Mouse (Mus musculus): ENCODE data around the gene Cfap77.

The Cfap77 gene

DNA sequence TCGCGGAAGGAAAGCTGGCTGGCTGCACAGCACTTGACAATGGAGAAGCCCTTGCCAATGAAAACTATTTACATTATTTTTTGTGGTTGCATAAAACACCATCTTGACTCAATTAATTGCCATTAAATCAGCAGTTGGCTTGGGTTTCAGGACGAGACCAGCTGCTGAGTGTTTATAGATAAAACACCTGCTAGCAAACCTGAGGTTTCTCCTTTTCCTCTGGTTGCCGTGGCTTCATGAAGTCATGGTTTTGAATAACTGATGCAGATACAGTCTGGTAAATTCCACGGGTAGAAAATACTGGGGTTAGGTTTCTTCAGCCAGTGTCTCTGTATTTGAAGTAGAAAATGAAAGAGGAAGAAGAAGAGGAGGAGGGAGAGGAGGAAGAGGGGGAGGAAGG lies 2.9 kb downstream of the Cfap77 start:
- no peak for DNase-seq (ENCODE audit: low spot score)

DNA sequence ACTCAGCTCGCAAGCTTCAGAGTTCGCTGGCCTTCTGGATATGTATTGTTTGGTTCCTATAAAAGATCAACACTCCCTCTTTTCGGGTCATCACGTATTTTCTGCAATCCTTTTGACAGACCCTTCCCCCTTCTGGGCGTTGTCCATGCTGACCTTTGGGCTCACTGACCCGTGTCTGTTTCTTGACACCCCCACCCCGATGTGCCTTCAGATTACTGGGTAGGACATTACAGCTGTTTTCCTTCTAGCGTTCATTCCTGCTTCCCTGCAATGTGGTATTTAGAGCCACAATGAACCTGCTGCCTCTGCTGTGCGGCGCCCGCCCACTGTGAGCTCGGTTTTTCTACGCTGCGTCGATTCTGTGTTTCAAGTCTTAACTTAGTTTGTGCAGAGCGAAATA lies 8.7 kb downstream of the Cfap77 start:
- no peak for DNase-seq (ENCODE audit: low spot score)

- DNase-seq (ENCODE audit: low spot score): no peak
Observed at GRCm38 (mm10) chr2:29042124-29042523, 12.7 kb downstream of the Cfap77 start.

GRCm38 (mm10) chr2:29041477-29041768 lies 13.4 kb downstream of the Cfap77 start:
- no peak for DNase-seq (ENCODE audit: low spot score)

DNA sequence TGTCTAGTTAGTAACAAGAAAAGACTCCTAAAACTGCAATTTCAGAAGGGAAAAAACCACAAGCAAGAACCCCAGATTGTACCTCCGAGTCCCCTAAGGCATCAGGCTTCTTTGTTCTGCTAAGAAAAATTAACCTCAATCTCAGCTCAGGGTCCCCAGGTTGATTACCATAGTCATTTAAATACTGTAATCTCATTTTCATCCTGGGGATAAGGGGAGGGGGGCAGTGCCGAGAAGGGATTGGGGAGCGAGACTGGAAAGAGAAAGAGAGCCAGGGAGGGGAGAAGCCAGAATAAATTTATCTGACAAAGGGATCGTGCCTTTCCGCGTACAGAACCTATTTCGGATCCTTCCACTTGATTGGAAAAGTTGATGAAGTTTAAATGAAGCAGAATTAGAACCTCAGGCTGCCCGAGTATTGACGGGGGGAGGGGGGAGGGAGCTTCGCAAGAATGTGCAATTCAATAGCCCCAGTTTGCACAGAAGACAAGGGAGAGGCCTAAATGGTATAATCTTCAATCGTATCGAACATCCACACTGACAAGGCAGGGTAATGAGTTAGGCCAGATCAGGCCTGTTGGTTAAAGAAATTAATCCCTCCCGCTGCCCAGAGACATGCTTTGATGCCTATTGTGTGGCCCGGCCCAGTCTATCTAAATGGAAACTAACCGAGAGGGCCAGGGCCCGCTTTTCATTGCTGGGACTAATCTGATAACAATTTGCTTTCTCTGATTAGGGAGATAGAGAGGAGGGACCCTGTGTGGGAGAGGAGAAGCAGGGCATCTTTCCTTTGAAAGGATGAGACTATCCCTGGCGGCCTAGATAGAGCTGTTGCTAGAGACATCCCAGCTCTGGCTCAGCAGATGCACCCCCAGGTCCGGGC lies 14.0 kb downstream of the Cfap77 start:
- no peak for DNase-seq (ENCODE audit: low spot score)

GRCm38 (mm10) chr2:29039741-29040140 lies 15.1 kb downstream of the Cfap77 start:
- DNase-seq (ENCODE audit: low spot score): no peak

DNA sequence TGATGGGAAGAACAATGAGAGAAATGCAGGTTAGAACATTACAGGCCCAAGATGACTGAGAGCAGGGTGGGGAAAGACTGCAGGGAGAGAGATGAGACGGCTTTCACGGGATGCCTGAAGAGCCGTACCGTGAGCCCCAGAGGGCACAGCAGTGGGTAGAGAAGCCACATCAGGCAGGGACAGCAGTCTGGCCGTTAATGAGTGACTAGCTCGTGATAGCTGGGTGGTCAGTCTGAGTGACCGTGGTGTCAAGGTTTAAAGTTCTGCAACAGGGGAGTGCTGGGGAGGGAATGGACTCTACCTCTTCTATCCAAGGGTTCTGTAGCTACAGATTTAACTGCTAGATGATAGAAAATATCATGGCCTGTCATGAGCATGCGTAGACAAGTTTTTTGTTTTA lies 19.2 kb downstream of the Cfap77 start:
- DNase-seq (ENCODE audit: low spot score): no peak

DNA sequence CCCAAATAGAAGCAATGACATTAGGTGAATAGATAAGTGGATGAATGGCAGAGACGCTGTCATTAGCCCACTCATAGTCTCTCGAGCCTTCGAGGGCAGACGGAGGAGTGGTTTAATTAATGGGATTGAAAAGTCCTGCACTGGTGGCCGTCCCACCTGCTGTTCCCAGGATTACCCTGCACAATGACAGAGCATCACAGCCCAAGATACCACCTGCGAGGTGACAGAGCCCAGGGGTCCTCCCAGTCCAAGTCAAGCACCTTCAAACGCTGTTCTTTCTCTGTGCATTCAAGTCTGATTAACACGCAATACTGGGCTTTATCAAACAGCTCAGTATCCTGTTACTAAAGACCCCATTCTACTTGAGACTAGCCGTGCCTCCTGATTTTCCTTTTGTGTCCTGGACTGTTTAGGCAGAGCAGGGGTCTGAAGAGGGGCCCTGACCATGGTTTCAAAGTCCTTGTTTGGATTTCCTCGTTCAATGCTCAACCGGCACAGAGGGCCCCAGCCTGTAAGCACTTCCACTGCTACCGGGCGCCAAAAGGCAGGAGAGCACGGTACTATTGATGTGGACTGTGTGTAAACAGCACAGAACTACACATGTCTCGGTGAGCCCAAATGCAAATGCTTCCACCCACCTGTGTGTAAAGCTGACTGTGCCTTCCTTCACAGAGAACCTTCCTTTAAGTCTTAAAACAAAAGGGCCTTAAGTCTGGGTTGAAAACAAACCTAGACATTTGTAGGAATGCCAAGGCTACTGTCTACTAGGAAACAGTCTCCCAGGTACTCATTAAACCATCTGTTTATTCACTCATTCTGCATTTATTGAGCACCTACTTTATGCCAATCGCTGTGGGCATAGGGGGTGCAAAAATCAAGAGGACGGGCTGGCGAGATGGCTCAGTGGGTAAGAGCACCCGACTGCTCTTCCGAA lies 20.1 kb downstream of the Cfap77 start:
- no peak for DNase-seq (ENCODE audit: low spot score)

DNA sequence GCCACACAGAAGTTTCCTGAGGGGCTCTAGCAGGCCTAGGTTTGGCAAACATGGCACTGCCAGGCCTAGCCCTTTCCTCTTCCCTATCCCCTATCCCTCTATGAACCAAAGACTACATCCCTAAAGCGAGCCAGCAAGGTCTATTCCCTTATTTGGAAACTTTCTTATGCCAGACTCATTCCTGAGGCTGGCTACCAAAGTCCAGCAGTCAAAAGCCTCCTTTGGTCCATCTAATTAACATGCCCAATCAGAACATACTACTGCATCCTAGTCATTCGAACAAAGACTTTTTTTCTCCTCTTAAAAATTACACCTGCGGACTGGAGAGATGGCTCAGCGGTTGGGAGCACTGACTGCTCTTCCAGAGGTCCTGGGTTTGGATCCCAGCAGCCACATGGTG lies 22.9 kb downstream of the Cfap77 start:
- DNase-seq (ENCODE audit: low spot score): no peak

DNA sequence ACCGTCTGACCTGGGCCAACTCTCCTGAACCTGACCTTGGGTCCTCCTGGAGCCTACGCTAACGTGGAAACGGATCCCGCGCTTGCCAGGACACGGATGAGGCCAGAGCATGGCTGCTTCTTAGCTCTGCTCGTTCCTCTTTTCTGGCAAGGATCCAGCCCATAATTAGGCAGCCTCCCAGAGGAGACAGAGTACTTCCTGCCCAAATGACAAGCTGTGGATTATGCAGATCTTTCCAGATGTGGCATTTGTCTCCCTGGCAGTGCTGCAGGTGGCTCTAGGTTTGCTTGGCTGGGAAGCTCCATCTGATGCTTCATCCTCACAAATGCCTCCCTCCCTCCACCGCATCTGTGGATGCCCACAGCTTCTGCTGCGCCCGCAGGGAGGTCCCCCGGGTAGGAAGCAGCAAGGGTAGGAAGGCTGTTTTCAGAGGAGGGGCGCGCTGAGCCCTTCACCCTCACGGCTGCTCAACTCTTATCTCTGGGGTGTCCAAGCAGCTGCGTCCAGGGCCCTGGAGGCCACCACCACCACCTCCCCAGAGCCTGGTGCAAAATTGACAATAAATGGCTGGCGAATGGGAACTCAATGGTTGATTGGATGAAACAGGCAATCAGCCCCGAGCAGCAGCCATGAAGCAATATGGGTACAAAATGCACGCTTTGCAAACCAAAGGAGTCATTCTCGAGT lies 24.7 kb downstream of the Cfap77 start:
- DNase-seq (ENCODE audit: low spot score): no peak

DNA sequence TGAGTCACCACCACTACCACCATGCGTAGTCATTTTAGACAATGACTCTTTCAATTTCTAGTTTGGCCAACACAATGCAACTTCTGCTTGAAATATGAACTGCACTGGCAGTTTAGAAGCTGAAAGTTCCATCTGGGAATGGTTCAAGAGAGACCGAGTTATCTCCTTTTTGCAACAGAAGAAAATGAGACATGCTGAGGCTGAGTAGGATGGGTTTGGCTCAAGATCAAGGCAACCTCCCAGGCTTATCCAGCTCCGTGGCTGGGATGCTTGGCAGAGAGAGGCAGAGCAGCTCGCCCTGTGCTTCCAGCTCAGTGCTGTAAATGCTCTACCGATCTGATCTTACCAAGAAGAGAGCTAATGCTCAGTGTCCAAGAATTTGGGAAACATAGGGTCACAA lies 29.6 kb downstream of the Cfap77 start:
- DNase-seq (ENCODE audit: low spot score): peak; percentile 19

DNA sequence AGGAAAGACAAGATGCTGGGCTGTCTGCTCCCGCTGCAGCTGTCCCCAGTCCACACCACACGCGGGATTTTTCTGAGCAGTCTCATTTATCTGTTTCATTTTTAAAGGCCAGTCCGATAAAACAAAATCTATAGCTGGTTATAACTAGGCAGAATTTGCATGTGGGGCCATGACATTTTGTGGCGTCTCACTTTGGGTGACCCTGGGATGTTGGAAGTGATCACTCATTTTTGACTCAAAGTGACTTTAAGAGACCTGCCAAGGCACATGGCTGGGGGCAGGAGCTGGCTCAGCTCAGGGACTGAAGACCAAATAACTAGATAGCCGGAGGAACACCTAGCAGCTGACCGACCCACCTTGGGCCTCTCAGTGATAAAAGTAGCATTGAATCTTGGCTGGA lies 31.9 kb downstream of the Cfap77 start:
- no peak for DNase-seq (ENCODE audit: low spot score)

DNA sequence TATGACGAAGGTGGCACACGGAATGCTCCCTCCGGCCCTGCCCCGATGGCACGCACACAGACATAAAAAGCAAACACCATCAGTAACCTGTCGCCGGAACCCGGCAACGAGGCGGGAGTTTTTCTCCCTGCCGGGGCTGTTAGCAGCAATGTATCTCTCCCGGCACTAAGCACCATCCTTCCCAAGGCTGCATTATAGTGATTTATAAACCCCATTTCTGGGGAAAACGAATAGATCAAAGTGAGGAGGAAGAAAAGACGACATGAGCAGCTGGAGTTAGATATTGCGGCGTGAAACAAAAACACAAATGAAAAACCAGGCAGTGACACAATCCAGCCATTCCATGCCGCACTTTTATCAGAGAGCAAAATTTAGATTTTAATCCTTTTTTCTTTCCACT lies 33.8 kb downstream of the Cfap77 start:
- DNase-seq (ENCODE audit: low spot score): no peak

- DNase-seq (ENCODE audit: low spot score): no peak
Observed at GRCm38 (mm10) chr2:29018680-29019079, 36.2 kb downstream of the Cfap77 start.

DNA sequence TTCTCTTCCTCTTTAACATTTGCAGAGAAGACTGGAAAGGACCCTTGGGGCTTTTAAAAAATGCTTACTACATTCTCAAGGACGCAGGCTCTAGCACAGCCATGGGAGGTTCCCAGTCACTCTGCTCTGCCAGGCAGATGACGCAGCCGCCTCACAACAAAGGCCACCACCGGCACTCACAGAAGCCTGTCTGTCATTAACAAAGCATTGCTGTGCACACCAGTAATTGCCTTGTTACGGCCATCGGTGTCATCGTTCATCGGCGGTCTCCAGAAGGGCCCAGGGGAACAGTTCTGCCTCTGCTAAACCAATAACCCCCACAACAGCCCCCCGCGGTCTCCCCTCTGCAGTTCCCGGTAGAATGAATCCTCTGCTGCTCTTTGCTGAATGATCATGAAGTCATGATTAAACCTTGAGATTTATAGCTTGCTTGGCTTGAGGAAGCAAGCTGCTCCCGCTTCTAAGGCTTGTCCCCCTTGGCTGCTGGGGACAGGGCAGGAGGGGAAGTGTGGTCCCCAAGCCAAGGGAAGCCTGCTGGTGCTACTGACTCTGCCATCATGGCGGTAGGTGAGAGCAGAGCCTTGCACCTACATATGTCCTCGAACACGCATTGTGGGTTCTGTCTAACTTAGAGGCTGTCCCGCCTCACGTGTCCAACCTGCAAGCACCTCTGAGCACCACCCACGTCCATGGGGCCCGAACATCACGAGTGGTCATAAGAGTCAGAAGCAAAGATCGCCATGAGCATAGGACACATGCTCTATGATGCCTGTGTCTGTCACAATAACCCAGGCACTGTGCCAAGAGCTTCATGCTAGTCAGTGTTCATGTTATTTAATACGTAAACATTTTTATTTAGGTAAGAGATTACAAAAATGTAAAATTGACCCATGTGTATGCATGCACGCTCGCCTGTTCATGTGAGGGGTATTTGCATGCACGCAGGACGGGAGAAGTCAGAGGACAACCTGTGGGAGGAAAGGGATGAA lies 38.0 kb downstream of the Cfap77 start:
- no peak for DNase-seq (ENCODE audit: low spot score)

DNA sequence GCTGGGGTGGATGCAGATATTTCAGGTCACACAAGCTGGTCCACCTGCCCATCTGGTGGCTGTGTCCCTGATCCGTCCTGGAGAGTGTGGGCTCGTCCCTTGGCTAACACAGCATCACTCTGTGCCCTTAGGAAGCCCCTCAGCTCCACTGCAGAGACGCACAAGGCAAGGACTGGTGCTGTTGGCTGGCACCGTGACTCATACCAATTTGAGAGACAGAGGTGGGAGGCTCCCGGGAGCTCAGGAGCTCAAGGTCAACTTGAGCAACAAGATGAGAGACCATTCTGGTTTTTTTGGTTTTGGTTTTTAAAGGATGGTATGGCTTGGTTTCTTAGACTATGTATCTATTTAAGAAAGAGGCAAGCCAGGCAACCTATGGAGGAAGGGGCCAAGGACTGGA lies 42.3 kb downstream of the Cfap77 start:
- no peak for DNase-seq (ENCODE audit: low spot score)

GRCm38 (mm10) chr2:29007656-29008055 lies 47.2 kb downstream of the Cfap77 start:
- DNase-seq (ENCODE audit: low spot score): no peak

- DNase-seq (ENCODE audit: low spot score): no peak
Observed at GRCm38 (mm10) chr2:29006455-29007034, 48.3 kb downstream of the Cfap77 start.

DNA sequence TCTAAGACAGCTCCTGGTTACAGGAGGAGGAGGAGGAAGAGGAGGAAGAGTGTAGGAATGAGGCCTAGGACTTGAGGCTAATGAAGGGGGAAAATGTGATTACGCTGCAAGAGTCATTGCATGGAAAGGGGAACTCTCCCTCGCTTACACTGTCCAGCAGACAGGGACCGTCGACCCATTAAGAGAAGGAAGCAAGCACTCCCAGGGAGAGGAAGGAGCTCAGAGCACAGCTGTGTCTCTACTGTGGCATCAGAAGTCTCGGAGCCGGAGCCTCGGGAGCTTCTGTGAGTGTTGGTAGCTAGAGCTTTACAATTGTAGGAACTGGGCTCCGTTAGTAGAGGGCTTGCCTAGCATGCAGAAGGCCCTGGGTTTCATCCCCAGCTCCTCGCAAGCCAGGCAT lies 50.8 kb downstream of the Cfap77 start:
- DNase-seq (ENCODE audit: low spot score): no peak

GRCm38 (mm10) chr2:28998246-28998645 lies 56.6 kb downstream of the Cfap77 start:
- DNase-seq (ENCODE audit: low spot score): no peak
